Mouse (Mus musculus) neural tube, embryonic 13.5 days (tissue): ENCODE measurements at regions not wholly inside any gene's neighbourhood (a gene's known extent, or its start where the extent isn't known, plus 50 kb on each side); places are given as distances from the start of the nearest gene placed in this dataset. TPM values are rescaled to one million over a fixed set of nuclear protein-coding genes. Genes with fewer than 3 reads are reported as not detected.

Source experiments
- ATAC-seq: fragments of 200-750 bp; cut with Nextera tagmentation; 2 replicates; pipeline ENCODE4 v1.8.0; 2017; ENCODE audit warnings: low read depth, mild to moderate bottlenecking, moderate TSS enrichment, moderate library complexity
- H3K27ac ChIP-seq: fragments of 300-500 bp; sonication (generic); replicated peaks from 2 replicates; pipeline ENCODE4 v1.5.1; 2015; ENCODE audit warnings: moderate library complexity, mild to moderate bottlenecking, inconsistent platforms
- H3K27me3 ChIP-seq: fragments of 300-500 bp; sonication (generic); 2 replicates; pipeline ENCODE4 v1.6.1; 2015; ENCODE audit warnings: mild to moderate bottlenecking, inconsistent platforms
- H3K36me3 ChIP-seq: fragments of 300-500 bp; sonication (generic); 2 replicates; pipeline ENCODE4 v1.6.1; 2015; ENCODE audit warnings: mild to moderate bottlenecking, inconsistent platforms
- H3K4me1 ChIP-seq: fragments of 300-500 bp; sonication (generic); replicated peaks from 2 replicates; pipeline ENCODE4 v1.6.1; 2015; ENCODE audit warnings: inconsistent platforms
- H3K4me2 ChIP-seq: fragments of 300-500 bp; sonication (generic); 2 replicates; pipeline ENCODE4 v1.6.1; 2015; ENCODE audit warnings: inconsistent platforms, mild to moderate bottlenecking, moderate library complexity
- H3K4me3 ChIP-seq: fragments of 300-500 bp; sonication (generic); 2 replicates; pipeline ENCODE4 v1.5.1; 2015; ENCODE audit warnings: mild to moderate bottlenecking, inconsistent platforms
- H3K9ac ChIP-seq: fragments of 300-500 bp; sonication (generic); 2 replicates; pipeline ENCODE4 v1.6.1; 2015; ENCODE audit warnings: moderate library complexity, mild to moderate bottlenecking, inconsistent platforms
- H3K9me3 ChIP-seq: fragments of 300-500 bp; sonication (generic); 2 replicates; pipeline ENCODE4 v1.6.1; 2016; ENCODE audit warnings: inconsistent platforms
- WGBS: fragments of 180-500 bp; shearing (Covaris S2); methylation state at CpG from one replicate; pipeline ENCODE4 v1.1.7; 2015; 5-methylcytosine and 5-hydroxymethylcytosine counted together
- microRNA-seq: library from miRNA; unstranded; fragments of <30 nt; microRNA quantifications from one replicate; pipeline ENCODE4, GENCODE M21; 2016

DNA sequence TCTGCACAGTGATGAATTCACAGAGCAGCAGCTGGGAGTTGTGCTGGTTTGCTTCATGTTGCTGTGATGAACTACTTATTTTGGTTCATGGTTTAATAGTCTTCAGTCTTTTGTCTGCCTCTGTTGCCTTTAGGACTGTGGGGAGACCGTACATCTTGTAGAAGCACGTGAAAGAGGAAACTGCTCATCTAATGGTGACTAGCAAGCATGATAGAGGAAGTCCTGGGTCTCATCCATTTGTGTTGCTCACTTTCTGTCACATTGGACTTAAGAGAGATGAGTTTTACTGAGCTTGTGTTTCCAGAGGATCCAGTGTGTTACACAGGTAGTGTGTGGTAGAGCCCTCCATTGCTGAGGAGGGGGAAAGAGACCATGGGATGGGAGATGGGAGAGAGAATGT lies 67.6 kb upstream of the Prdm1 start:
- Histone ChIP-seq H3K9me3 (no peaks in the 10 kb centered on the region), H3K4me3 (no peak overlapping the region), H3K27ac (no peak overlapping the region), H3K9ac (no peak overlapping the region), H3K4me2 (no peak overlapping the region), H3K36me3 (no peaks in the 10 kb centered on the region), H3K4me1 (peaks cover 8% of the 10 kb centered on the region; the same call in 1 of the 2 replicates), H3K27me3 (no peaks in the 10 kb centered on the region)
- no peak for ATAC-seq
- 83% methylated on average over 2 of the region's 2 CpGs for WGBS

DNA sequence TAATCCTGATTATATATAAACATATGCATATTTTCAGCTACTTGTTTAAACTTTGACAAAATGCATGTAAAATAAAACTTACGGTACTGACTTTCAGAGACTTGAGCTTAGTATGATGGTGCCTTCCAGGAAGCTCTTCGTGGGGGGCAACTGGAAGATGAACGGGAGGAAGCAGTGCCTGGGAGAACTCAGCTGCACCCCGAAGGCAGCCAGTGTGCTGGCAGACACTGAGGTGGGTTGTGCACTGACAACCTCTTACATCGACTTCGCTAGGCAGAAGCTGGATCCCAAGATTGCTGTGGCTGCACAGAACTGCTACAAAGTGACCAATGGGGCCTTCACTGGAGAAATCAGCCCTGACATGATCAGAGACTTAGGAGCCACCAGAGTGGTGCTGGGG lies 61.5 kb upstream of the Prdm1 start:
- Histone ChIP-seq H3K27ac (no peak overlapping the region), H3K4me1 (no peaks in the 10 kb centered on the region), H3K36me3 (no peaks in the 10 kb centered on the region), H3K9me3 (no peaks in the 10 kb centered on the region), H3K9ac (no peak overlapping the region), H3K27me3 (no peaks in the 10 kb centered on the region), H3K4me3 (no peak overlapping the region), H3K4me2 (no peak overlapping the region)
- ATAC-seq = no peak
- 88% methylated on average over 6 of the region's 6 CpGs for WGBS

DNA sequence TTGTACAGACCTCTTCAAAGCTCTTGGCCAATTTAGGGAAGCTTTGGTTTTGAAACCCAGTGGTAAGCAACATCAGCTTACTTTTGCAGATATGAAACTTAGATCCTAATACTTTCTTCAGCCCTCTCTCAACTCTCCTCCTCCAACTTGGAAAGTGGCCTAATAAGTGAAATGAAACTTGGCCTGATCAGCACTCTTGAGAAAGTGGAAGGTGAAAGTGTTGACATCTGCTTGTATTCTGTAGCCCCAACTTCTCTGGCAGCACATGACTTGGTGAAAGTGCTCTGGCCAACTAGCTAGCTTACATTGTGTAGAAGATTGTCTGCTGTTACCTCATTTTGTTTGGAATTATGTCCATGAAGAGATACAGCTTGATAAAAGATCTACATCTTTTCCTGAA lies 61.1 kb upstream of the Prdm1 start:
- H3K27ac ChIP-seq = no peak overlapping the region
- H3K4me3 ChIP-seq = no peak overlapping the region
- no peak for ATAC-seq

DNA sequence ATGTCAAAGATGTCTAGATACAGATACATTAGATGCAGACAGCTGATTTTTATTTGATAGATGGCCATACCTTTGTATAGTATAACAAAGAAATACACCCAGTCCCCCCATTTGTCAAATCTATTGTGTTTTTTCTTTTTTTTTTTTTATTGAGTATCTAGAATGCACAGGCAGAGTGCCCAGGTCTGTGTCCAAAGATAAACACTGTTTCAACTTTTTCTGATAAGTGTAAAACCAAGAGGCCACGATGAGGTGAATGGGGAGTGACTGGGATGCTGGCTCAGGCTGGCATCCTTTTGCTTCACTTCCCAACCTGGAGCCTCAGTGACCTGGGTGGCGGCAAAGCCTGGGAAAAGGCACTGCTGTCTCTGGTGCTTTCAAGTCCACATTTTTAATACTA lies 54.4 kb upstream of the Prdm1 start:
- Histone ChIP-seq H3K9ac (no peak overlapping the region), H3K9me3 (no peaks in the 10 kb centered on the region), H3K4me1 (no peaks in the 10 kb centered on the region), H3K27me3 (no peaks in the 10 kb centered on the region), H3K4me3 (no peak overlapping the region), H3K36me3 (no peaks in the 10 kb centered on the region), H3K27ac (no peak overlapping the region), H3K4me2 (no peak overlapping the region)
- WGBS = 84% methylated on average over 2 of the region's 2 CpGs
- no peak for ATAC-seq

More for the DNA sequence above, 61.1 kb upstream of the Prdm1 start:
- Histone ChIP-seq H3K9ac (no peak overlapping the region), H3K36me3 (no peaks in the 10 kb centered on the region), H3K27me3 (no peaks in the 10 kb centered on the region), H3K4me2 (no peak overlapping the region), H3K4me1 (no peaks in the 10 kb centered on the region), H3K9me3 (no peaks in the 10 kb centered on the region)

Small RNA genes in the stretch of these regions (microRNA-seq; reads per million reads assigned to microRNA genes)
- gene Gm24271 = not detected
